ENCODE assay signal across 16 mouse cellular contexts in genomic region chr11:51468737-51469136, GRCm38 (mm10).
A peak's percentile ranks its signal among the peaks of the same experiment; 100 is the strongest.
DNase-seq lines count a peak whose midpoint lies in the region; ATAC-seq and TF ChIP-seq lines count a peak whose summit lies in the region.
"Had no signal": no experiment of that assay in that cellular context is flagged by ENCODE, and none has a peak within 500 bp of the region (broad histone marks: within the 10 kb centered on the region; RNA-seq: fewer than 3 reads in every experiment).

No protein-coding gene starts in this region.

- 41% methylated on average over 6 of the region's 6 CpGs for WGBS in intestine, embryonic 14.5 days
- 56% methylated on average over 6 of the region's 6 CpGs for WGBS in intestine, embryonic 16.5 days
- 38% methylated on average over 6 of the region's 6 CpGs for WGBS in lung, postnatal 0 days
- 24% methylated on average over 6 of the region's 6 CpGs for WGBS in limb, embryonic 13.5 days

- no peak for TF ChIP-seq EP300 in lung, postnatal 0 days (IDR thresholded peaks at IDR 0.05)

- peak overlapping the region; percentile 20; the same call in 1 of the 2 replicates for H3K4me2 ChIP-seq in intestine, embryonic 14.5 days (ENCODE audit: low read length)
- H3K4me2 ChIP-seq in intestine, embryonic 16.5 days (ENCODE audit: low read depth, low read length): no peak overlapping the region
- H3K4me2 ChIP-seq in lung, postnatal 0 days (replicated peaks; ENCODE audit: low read depth, low read length): no peak overlapping the region
- peak overlapping the region; percentile 50 for H3K4me2 ChIP-seq in limb, embryonic 13.5 days (replicated peaks)
- H3K4me2 ChIP-seq: midbrain, embryonic 11.5 days; neural tube, embryonic 13.5 days had no signal

- no peaks in the 10 kb centered on the region for H3K27me3 ChIP-seq in intestine, embryonic 14.5 days (replicated peaks; ENCODE audit: control insufficient read depth, insufficient read depth, low read length)
- H3K27me3 ChIP-seq in intestine, embryonic 16.5 days (replicated peaks; ENCODE audit: control insufficient read depth, insufficient read depth, low read length): no peaks in the 10 kb centered on the region
- H3K27me3 ChIP-seq in lung, postnatal 0 days (replicated peaks; ENCODE audit: insufficient read depth, low read length): no peaks in the 10 kb centered on the region
- no peaks in the 10 kb centered on the region; the same call in 1 of the 2 replicates for H3K27me3 ChIP-seq in limb, embryonic 13.5 days
- H3K27me3 ChIP-seq: neural tube, embryonic 13.5 days had no signal

- no peak overlapping the region for H3K27ac ChIP-seq in gastrocnemius, adult 2 months
- H3K27ac ChIP-seq in intestine, embryonic 14.5 days (ENCODE audit: low read depth): 0 out of 2 replicates have a peak overlapping the region, but pooled peaks have one; percentile 3
- no peak overlapping the region for H3K27ac ChIP-seq in intestine, embryonic 16.5 days (ENCODE audit: low read length)
- peak overlapping the region; percentile 40; the same call in 1 of the 2 replicates for H3K27ac ChIP-seq in lung, postnatal 0 days (ENCODE audit: low read length)
- H3K27ac ChIP-seq in limb, embryonic 13.5 days: no peak overlapping the region; the same call in 1 of the 2 replicates
- H3K27ac ChIP-seq: layer of hippocampus, adult 2 months; neural tube, embryonic 13.5 days had no signal

- H3K4me1 ChIP-seq in intestine, embryonic 14.5 days (replicated peaks; ENCODE audit: control insufficient read depth, insufficient read depth, low read length): peaks cover 44% of the 10 kb centered on the region
- peaks cover 24% of the 10 kb centered on the region for H3K4me1 ChIP-seq in intestine, embryonic 16.5 days (ENCODE audit: control insufficient read depth, insufficient read depth, low read length)
- H3K4me1 ChIP-seq in lung, postnatal 0 days (ENCODE audit: insufficient read depth, low read depth, low read length): 0 out of 2 replicates have a peak, but pooled peaks cover 5% of the 10 kb centered on the region
- peaks cover 42% of the 10 kb centered on the region for H3K4me1 ChIP-seq in limb, embryonic 13.5 days

- no peak overlapping the region for H3K4me3 ChIP-seq in gastrocnemius, adult 2 months
- no peak overlapping the region for H3K4me3 ChIP-seq in intestine, embryonic 14.5 days (ENCODE audit: low read depth, low read length)
- no peak overlapping the region for H3K4me3 ChIP-seq in intestine, embryonic 16.5 days (ENCODE audit: low read length)
- no peak overlapping the region for H3K4me3 ChIP-seq in lung, postnatal 0 days (ENCODE audit: low read depth, low read length)
- H3K4me3 ChIP-seq in limb, embryonic 13.5 days: no peak overlapping the region
- H3K4me3 ChIP-seq: layer of hippocampus, adult 2 months; neural tube, embryonic 13.5 days had no signal

- H3K36me3 ChIP-seq in intestine, embryonic 14.5 days (ENCODE audit: control insufficient read depth, insufficient read depth, low read length): no peaks in the 10 kb centered on the region
- no peaks in the 10 kb centered on the region for H3K36me3 ChIP-seq in intestine, embryonic 16.5 days (ENCODE audit: control insufficient read depth, insufficient read depth, low read length)
- no peaks in the 10 kb centered on the region for H3K36me3 ChIP-seq in lung, postnatal 0 days (ENCODE audit: insufficient read depth, low read length)
- H3K36me3 ChIP-seq in limb, embryonic 13.5 days: no peaks in the 10 kb centered on the region
- H3K36me3 ChIP-seq: neural tube, embryonic 13.5 days had no signal

- no peak for TF ChIP-seq CTCF in gastrocnemius, adult 2 months (IDR thresholded peaks at IDR 0.05)
- no peak for TF ChIP-seq CTCF in lung, postnatal 0 days (IDR thresholded peaks at IDR 0.05)

- no peak for ATAC-seq in intestine, embryonic 14.5 days (replicated peaks; ENCODE audit: low FRiP score, low TSS enrichment, low read depth)
- no peak for ATAC-seq in intestine, embryonic 16.5 days
- peak; percentile 69 for ATAC-seq in lung, postnatal 0 days
- ATAC-seq in limb, embryonic 13.5 days (ENCODE audit: low FRiP score, low read depth): peak; percentile 18; the same call in 1 of the 2 replicates
- ATAC-seq: hindbrain, embryonic 16.5 days had no signal

- H3K9ac ChIP-seq in intestine, embryonic 14.5 days (ENCODE audit: low read length): no peak overlapping the region
- H3K9ac ChIP-seq in intestine, embryonic 16.5 days (ENCODE audit: low read depth, low read length): no peak overlapping the region
- no peak overlapping the region for H3K9ac ChIP-seq in lung, postnatal 0 days (replicated peaks; ENCODE audit: low read depth)
- H3K9ac ChIP-seq in limb, embryonic 13.5 days: no peak overlapping the region
- H3K9ac ChIP-seq: neural tube, embryonic 13.5 days had no signal

- H3K9me3 ChIP-seq in intestine, embryonic 14.5 days (ENCODE audit: control insufficient read depth, low read length): no peaks in the 10 kb centered on the region
- no peaks in the 10 kb centered on the region for H3K9me3 ChIP-seq in intestine, embryonic 16.5 days (ENCODE audit: control insufficient read depth, low read length)
- H3K9me3 ChIP-seq in lung, postnatal 0 days (ENCODE audit: low read length): no peaks in the 10 kb centered on the region
- no peaks in the 10 kb centered on the region for H3K9me3 ChIP-seq in limb, embryonic 13.5 days
- H3K9me3 ChIP-seq: neural tube, embryonic 13.5 days had no signal

- intact Hi-C loops in gastrocnemius, adult 2 months (cut with DNase I): no loop called here

- DNase-seq in gastrocnemius, adult 2 months: peak; percentile 11
- DNase-seq in gastrocnemius, postnatal 25 days: no peak
- no peak for DNase-seq in intestine, embryonic 14.5 days (ENCODE audit: low spot score)
- DNase-seq in lung, postnatal 0 days (ENCODE audit: low spot score): peak; percentile 37
- no peak for DNase-seq in lung, postnatal 36 days
- DNase-seq in urinary bladder, postnatal 25 days (ENCODE audit: low spot score): no peak
- DNase-seq: cerebellum, adult 9-10 months; heart, postnatal 10 days; kidney, adult 8-10 months; spleen, adult 18-20 months had no signal

Comparison
In these comparisons a context has a peak if more than half of its experiments do, and no peak if none do; other contexts are left out.
1. DNase-seq: peak in gastrocnemius, adult 2 months (single experiment) and lung, postnatal 0 days (single experiment); none in gastrocnemius, postnatal 25 days (single experiment), intestine, embryonic 14.5 days (single experiment), lung, postnatal 36 days (single experiment) and urinary bladder, postnatal 25 days (single experiment).
2. H3K27ac ChIP-seq: peak in intestine, embryonic 14.5 days (single experiment) and lung, postnatal 0 days (single experiment); none in gastrocnemius, adult 2 months (single experiment), intestine, embryonic 16.5 days (single experiment) and limb, embryonic 13.5 days (single experiment).
3. H3K4me2 ChIP-seq: peak in intestine, embryonic 14.5 days (single experiment) and limb, embryonic 13.5 days (single experiment); none in intestine, embryonic 16.5 days (single experiment) and lung, postnatal 0 days (single experiment).
4. ATAC-seq: peak in lung, postnatal 0 days (single experiment) and limb, embryonic 13.5 days (single experiment); none in intestine, embryonic 14.5 days (single experiment) and intestine, embryonic 16.5 days (single experiment).